Mouse (Mus musculus) liver, postnatal 0 days (tissue): ENCODE measurements around the gene Hap1.

Experiments used
- CTCF ChIP-seq: sonication (generic); IDR thresholded peaks from 2 replicates; pipeline ENCODE4 v1.5.1; 2016; ENCODE audit warnings: antibody characterized with exemption, low read depth
- EP300 ChIP-seq: IDR thresholded peaks from 2 replicates; pipeline ENCODE4 v1.6.1; 2016; ENCODE audit warnings: antibody characterized with exemption, low read depth, mild to moderate bottlenecking

- TF ChIP-seq CTCF (no peak), EP300 (no peak)
Measured at GRCm38 (mm10) chr11:100333944-100334457, 21.9 kb downstream of the Hap1 start, which contains the start of gene Gast.
